Mouse (Mus musculus): ENCODE measurements around the gene Olfr1326-ps1. TPM values are rescaled to one million over a fixed set of nuclear protein-coding genes. Genes with fewer than 3 reads are reported as not detected.

The Olfr1326-ps1 gene
- polyA plus RNA-seq (2016; fragmentation: Nextera tagmentation; extraction: Ambion mirVana): not detected in 2 replicates

- H3K27ac ChIP-seq: no peak within 1 kb of the TSS
- H3K27me3 ChIP-seq (ENCODE audit: low read depth, poor library complexity, severe bottlenecking): no peaks in the 10 kb centered on the region
- DNase-seq (ENCODE audit: low spot score): no peak
- H3K4me1 ChIP-seq: no peaks in the 10 kb centered on the region
- no peak within 1 kb of the TSS for H3K4me3 ChIP-seq
- H3K36me3 ChIP-seq: no peaks in the 10 kb centered on the region
- no peaks in the 10 kb centered on the region for H3K9me3 ChIP-seq (replicated peaks)
Measured at GRCm38 (mm10) chrX:74574788-74575187, at the start of gene Olfr1326-ps1. Olfr1326-ps1 (minus strand) TSS chrX:74574888.

DNA sequence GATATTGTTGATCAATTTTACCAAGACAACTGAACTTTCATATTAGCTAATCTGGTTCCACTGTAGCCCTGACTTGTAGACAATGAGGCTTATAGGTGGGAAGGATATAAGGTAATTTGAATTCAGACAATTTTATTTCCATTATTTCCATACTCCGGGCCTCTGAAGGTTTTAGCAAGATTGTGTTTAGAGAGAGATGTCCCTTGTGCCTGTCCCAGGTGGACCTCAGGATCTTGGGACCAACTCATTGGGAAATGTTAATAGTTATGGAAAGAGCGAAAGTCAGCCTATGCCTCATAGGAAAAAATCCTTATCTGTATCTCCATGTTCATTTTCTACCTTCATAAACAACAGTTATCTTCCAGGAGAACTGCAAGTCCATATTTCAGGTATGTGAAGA lies 17.7 kb upstream of the Olfr1326-ps1 start, which contains the start of gene Olfr1325:
Gene Olfr1325, plus strand, starts transcription at position 301 of the 400 bp plus-strand sequence.
- H3K4me3 ChIP-seq: no peak within 1 kb of the TSS
- WGBS: 93% methylated on average over 2 of the region's 2 CpGs
- no peaks in the 10 kb centered on the region for H3K27me3 ChIP-seq (ENCODE audit: low read depth, poor library complexity, severe bottlenecking)
- H3K4me1 ChIP-seq: no peaks in the 10 kb centered on the region
- no peak for DNase-seq (ENCODE audit: low spot score)
- no peaks in the 10 kb centered on the region for H3K9me3 ChIP-seq (replicated peaks)
- no peak within 1 kb of the TSS for H3K27ac ChIP-seq
- H3K36me3 ChIP-seq: no peaks in the 10 kb centered on the region

Other genes starting within 250 kb of the Olfr1326-ps1 start
- gene Plxna3, start 245.8 kb downstream of the Olfr1326-ps1 start, polyA plus RNA-seq (2016; fragmentation: Nextera tagmentation; extraction: Ambion mirVana): 14.4 and 17.1 TPM in 2 replicates
- gene Lage3, start 221.3 kb downstream of the Olfr1326-ps1 start, polyA plus RNA-seq (2016; fragmentation: Nextera tagmentation; extraction: Ambion mirVana): 113 and 125 TPM in 2 replicates
- 57.7 and 59.8 TPM in 2 replicates for gene Ubl4a, start 201.7 kb downstream of the Olfr1326-ps1 start, polyA plus RNA-seq (2016; fragmentation: Nextera tagmentation; extraction: Ambion mirVana)
- gene Slc10a3, start 201.5 kb downstream of the Olfr1326-ps1 start, polyA plus RNA-seq (2016; fragmentation: Nextera tagmentation; extraction: Ambion mirVana): 12.2 and 13.2 TPM in 2 replicates
- gene Fam3a, start 181.6 kb downstream of the Olfr1326-ps1 start, polyA plus RNA-seq (2016; fragmentation: Nextera tagmentation; extraction: Ambion mirVana): 24.0 and 28.4 TPM in 2 replicates
- 16.7 and 17.8 TPM in 2 replicates for gene Ikbkg, start 181.6 kb downstream of the Olfr1326-ps1 start, polyA plus RNA-seq (2016; fragmentation: Nextera tagmentation; extraction: Ambion mirVana)
- 53.8 and 54.9 TPM in 2 replicates for gene G6pdx, start 145.7 kb downstream of the Olfr1326-ps1 start, polyA plus RNA-seq (2016; fragmentation: Nextera tagmentation; extraction: Ambion mirVana)
- not detected in 2 replicates for gene Gm6880, start 93.5 kb downstream of the Olfr1326-ps1 start, polyA plus RNA-seq (2016; fragmentation: Nextera tagmentation; extraction: Ambion mirVana)
- gene Olfr1325, start 17.8 kb upstream of the Olfr1326-ps1 start, polyA plus RNA-seq (2016; fragmentation: Nextera tagmentation; extraction: Ambion mirVana): not detected in 2 replicates
- gene Gm5640, start 70.7 kb upstream of the Olfr1326-ps1 start, polyA plus RNA-seq (2016; fragmentation: Nextera tagmentation; extraction: Ambion mirVana): not detected in 2 replicates
- not detected in 2 replicates for gene Gm6890, start 166.0 kb upstream of the Olfr1326-ps1 start, polyA plus RNA-seq (2016; fragmentation: Nextera tagmentation; extraction: Ambion mirVana)

Data from limb, embryonic 10.5 days (tissue).